Mouse (Mus musculus): ENCODE data around the gene Caprin1.

Caprin1 gene

GRCm38 (mm10) chr2:103797491-103798009 lies at the start of gene Caprin1:
Caprin1 (minus strand) TSS chr2:103797649.
- in situ Hi-C loops (cut with MseI, MboI), result no loop called here

- in situ Hi-C loops (cut with MseI, MboI), result no loop called here
Measured at GRCm38 (mm10) chr2:103846875-103847274, 49.4 kb upstream of the Caprin1 start.

- in situ Hi-C loops (cut with MseI, MboI), result no loop called here
Measured at GRCm38 (mm10) chr2:103846271-103846670, 48.8 kb upstream of the Caprin1 start.

- in situ Hi-C loops (cut with MseI, MboI), result no loop called here
Measured at GRCm38 (mm10) chr2:103844016-103844415, 46.6 kb upstream of the Caprin1 start.

GRCm38 (mm10) chr2:103843321-103843720 lies 45.9 kb upstream of the Caprin1 start:
- in situ Hi-C loops (cut with MseI, MboI), result no loop called here

GRCm38 (mm10) chr2:103842299-103842698 lies 44.9 kb upstream of the Caprin1 start:
- in situ Hi-C loops (cut with MseI, MboI), result no loop called here

- in situ Hi-C loops (cut with MseI, MboI), result no loop called here
Measured at GRCm38 (mm10) chr2:103838483-103838882, 41.0 kb upstream of the Caprin1 start.

- in situ Hi-C loops (cut with MseI, MboI), result no loop called here
Measured at GRCm38 (mm10) chr2:103837166-103837565, 39.7 kb upstream of the Caprin1 start.

- in situ Hi-C loops (cut with MseI, MboI), result no loop called here
Measured at GRCm38 (mm10) chr2:103835614-103836395, 38.4 kb upstream of the Caprin1 start.

GRCm38 (mm10) chr2:103833816-103834445 lies 36.5 kb upstream of the Caprin1 start:
- in situ Hi-C loops (cut with MseI, MboI), result no loop called here

- in situ Hi-C loops (cut with MseI, MboI), result no loop called here
Measured at GRCm38 (mm10) chr2:103832899-103833298, 35.5 kb upstream of the Caprin1 start.

GRCm38 (mm10) chr2:103828900-103829299 lies 31.5 kb upstream of the Caprin1 start:
- in situ Hi-C loops (cut with MseI, MboI), result no loop called here

- in situ Hi-C loops (cut with MseI, MboI), result no loop called here
Measured at GRCm38 (mm10) chr2:103824916-103825315, 27.5 kb upstream of the Caprin1 start.

- in situ Hi-C loops (cut with MseI, MboI), result no loop called here
Measured at GRCm38 (mm10) chr2:103822560-103822959, 25.1 kb upstream of the Caprin1 start.

- in situ Hi-C loops (cut with MseI, MboI), result no loop called here
Measured at GRCm38 (mm10) chr2:103817145-103817895, 19.9 kb upstream of the Caprin1 start.

- in situ Hi-C loops (cut with MseI, MboI), result no loop called here
Measured at GRCm38 (mm10) chr2:103815976-103816375, 18.5 kb upstream of the Caprin1 start.

- in situ Hi-C loops (cut with MseI, MboI), result no loop called here
Measured at GRCm38 (mm10) chr2:103811465-103812191, 14.2 kb upstream of the Caprin1 start.

GRCm38 (mm10) chr2:103810412-103810811 lies 13.0 kb upstream of the Caprin1 start:
- in situ Hi-C loops (cut with MseI, MboI), result no loop called here

- in situ Hi-C loops (cut with MseI, MboI), result no loop called here
Measured at GRCm38 (mm10) chr2:103808466-103808865, 11.0 kb upstream of the Caprin1 start.

- in situ Hi-C loops (cut with MseI, MboI), result no loop called here
Measured at GRCm38 (mm10) chr2:103803770-103804530, 6.5 kb upstream of the Caprin1 start.

GRCm38 (mm10) chr2:103802422-103802821 lies 5.0 kb upstream of the Caprin1 start:
- in situ Hi-C loops (cut with MseI, MboI), result no loop called here

Measured in mouse trophoblast stem cell (cell line).